Mouse (Mus musculus): ENCODE measurements around the gene Cyp2s1. TPM values are rescaled to one million over a fixed set of nuclear protein-coding genes. Genes with fewer than 3 reads are reported as not detected.
A peak's percentile ranks its signal among the peaks of the same experiment; 100 is the strongest.

Cyp2s1 gene
- polyA plus RNA-seq, 1 experiment, result not detected

- Histone ChIP-seq H3K4me1 (ENCODE audit: control insufficient read depth, insufficient read depth, low read length) (peaks cover 2% of the 10 kb centered on the region; the same call in 1 of the 2 replicates), H3K27ac (ENCODE audit: control insufficient read depth, insufficient read depth, low read depth, low read length, poor library complexity) (peak overlapping the region; percentile 95), H3K4me3 (replicated peaks; ENCODE audit: control insufficient read depth, low read depth, low read length) (peak overlapping the region; percentile 83)
- no peak for TF ChIP-seq POLR2A (IDR thresholded peaks at IDR 0.05; ENCODE audit: borderline replicate concordance, control insufficient read depth, low read depth, low read length)
- under 1% methylated on average over 46 of the region's 46 CpGs for WGBS
These were observed 62.9 kb downstream of the Cyp2s1 start for GRCm38 (mm10) chr7:25753643-25754438.

- peaks cover 2% of the 10 kb centered on the region; the same call in 1 of the 2 replicates for H3K4me1 ChIP-seq (ENCODE audit: control insufficient read depth, insufficient read depth, low read length)
- H3K27ac ChIP-seq (ENCODE audit: control insufficient read depth, insufficient read depth, low read depth, low read length, poor library complexity), result no peak overlapping the region
- H3K4me3 ChIP-seq (replicated peaks; ENCODE audit: control insufficient read depth, low read depth, low read length), result peak overlapping the region; percentile 83
- TF ChIP-seq POLR2A (IDR thresholded peaks at IDR 0.05; ENCODE audit: borderline replicate concordance, control insufficient read depth, low read depth, low read length) (no peak), CTCF (IDR thresholded peaks at IDR 0.05; ENCODE audit: control insufficient read depth, insufficient read depth, low read length) (no peak)
These were observed 63.6 kb downstream of the Cyp2s1 start for GRCm38 (mm10) chr7:25753076-25753475.

Other genes starting within 250 kb of the Cyp2s1 start
- gene Erich4, start 201.0 kb downstream of the Cyp2s1 start, polyA plus RNA-seq (2011; ENCODE audit: insufficient read depth, insufficient read length, low replicate concordance, missing spikeins), result not detected in 2 replicates
- 11.5 and 23.1 TPM in 2 replicates for gene Dmac2, start 197.5 kb downstream of the Cyp2s1 start, polyA plus RNA-seq (2011; ENCODE audit: insufficient read depth, insufficient read length, low replicate concordance, missing spikeins)
- 15.2 and 26.9 TPM in 2 replicates for gene B3gnt8, start 190.3 kb downstream of the Cyp2s1 start, polyA plus RNA-seq (2011; ENCODE audit: insufficient read depth, insufficient read length, low replicate concordance, missing spikeins)
- 26.3 and 36.1 TPM in 2 replicates for gene Bckdha, start 157.9 kb downstream of the Cyp2s1 start, polyA plus RNA-seq (2011; ENCODE audit: insufficient read depth, insufficient read length, low replicate concordance, missing spikeins)
- gene Exosc5, start 157.7 kb downstream of the Cyp2s1 start, polyA plus RNA-seq (2011; ENCODE audit: insufficient read depth, insufficient read length, low replicate concordance, missing spikeins), result 21.7 and 39.8 TPM in 2 replicates
- 2.9 TPM in 1 of 2 replicates, not detected in the other for gene Tmem91, start 141.7 kb downstream of the Cyp2s1 start, polyA plus RNA-seq (2011; ENCODE audit: insufficient read depth, insufficient read length, low replicate concordance, missing spikeins)
- gene B9d2, start 136.1 kb downstream of the Cyp2s1 start, polyA plus RNA-seq (2011; ENCODE audit: insufficient read depth, insufficient read length, low replicate concordance, missing spikeins), result 19.1 and 40.8 TPM in 2 replicates
- gene Tgfb1, start 129.9 kb downstream of the Cyp2s1 start, polyA plus RNA-seq (2011; ENCODE audit: insufficient read depth, insufficient read length, low replicate concordance, missing spikeins), result 53.9 and 75.5 TPM in 2 replicates
- gene Ccdc97, start 97.8 kb downstream of the Cyp2s1 start, polyA plus RNA-seq (2011; ENCODE audit: insufficient read depth, insufficient read length, low replicate concordance, missing spikeins), result 33.4 and 65.4 TPM in 2 replicates
- 74.6 and 75.3 TPM in 2 replicates for gene Hnrnpul1, start 62.2 kb downstream of the Cyp2s1 start, polyA plus RNA-seq (2011; ENCODE audit: insufficient read depth, insufficient read length, low replicate concordance, missing spikeins)
- gene Axl, start 28.2 kb downstream of the Cyp2s1 start, polyA plus RNA-seq (2011; ENCODE audit: insufficient read depth, insufficient read length, low replicate concordance, missing spikeins), result 20.4 and 37.6 TPM in 2 replicates
- gene Cyp2b10, start 80.7 kb upstream of the Cyp2s1 start, polyA plus RNA-seq (2011; ENCODE audit: insufficient read depth, insufficient read length, low replicate concordance, missing spikeins), result 1.4 TPM in 2 replicates
- not detected in 2 replicates for gene Cyp2b13, start 244.6 kb upstream of the Cyp2s1 start, polyA plus RNA-seq (2011; ENCODE audit: insufficient read depth, insufficient read length, low replicate concordance, missing spikeins)

Measured in bone marrow, adult 2 months (tissue).